Mouse (Mus musculus) liver, adult 2 months (tissue): ENCODE results near the gene Ube2c. TPM values are rescaled to one million over a fixed set of nuclear protein-coding genes. Genes with fewer than 3 reads are reported as not detected.

ENCODE experiments used
- DNase-seq: peaks from one replicate; pipeline ENCODE4 v3.0.0-alpha.2; 2011; ENCODE audit warnings: low read depth, low spot score; ENCODE audit errors: extremely low read depth
- H3K27ac ChIP-seq: fragments of 200-500 bp; replicated peaks from 2 replicates; pipeline ENCODE4 v1.5.1; 2012; ENCODE audit warnings: low read depth, mild to moderate bottlenecking, control low read depth, inconsistent platforms, low read length; ENCODE audit not compliant: insufficient read depth
- H3K27me3 ChIP-seq: fragments of 200-500 bp; 2 replicates; pipeline ENCODE4 v1.6.1; 2012; ENCODE audit warnings: mild to moderate bottlenecking, moderate library complexity, low read length, inconsistent platforms; ENCODE audit not compliant: control insufficient read depth, insufficient read depth
- H3K36me3 ChIP-seq: fragments of 200-500 bp; 2 replicates; pipeline ENCODE4 v1.6.1; 2012; ENCODE audit warnings: low read length, inconsistent platforms; ENCODE audit not compliant: control insufficient read depth, insufficient read depth
- H3K4me1 ChIP-seq: fragments of 200-500 bp; 2 replicates; pipeline ENCODE4 v1.6.1; 2011; ENCODE audit warnings: low read length; ENCODE audit not compliant: control insufficient read depth, insufficient read depth
- H3K4me3 ChIP-seq: fragments of 200-500 bp; 2 replicates; pipeline ENCODE4 v1.5.1; 2011; ENCODE audit warnings: low read depth, mild to moderate bottlenecking, control low read depth, low read length, moderate library complexity; ENCODE audit not compliant: insufficient read depth
- H3K79me2 ChIP-seq: fragments of 200-500 bp; 2 replicates; pipeline ENCODE4 v1.6.1; 2012; ENCODE audit warnings: inconsistent platforms, mild to moderate bottlenecking, low read length, moderate library complexity; ENCODE audit not compliant: control insufficient read depth, insufficient read depth
- H3K9ac ChIP-seq: fragments of 200-500 bp; 2 replicates; pipeline ENCODE4 v1.6.1; 2012; ENCODE audit warnings: low read depth, mild to moderate bottlenecking, control low read depth, inconsistent platforms, low read length
- CTCF ChIP-seq: fragments of 200-500 bp; IDR thresholded peaks from 2 replicates; pipeline ENCODE4 v1.5.1; 2011; ENCODE audit warnings: low read depth, low read length, control low read depth
- POLR2A ChIP-seq: fragments of 200-500 bp; IDR thresholded peaks from 2 replicates; pipeline ENCODE4 v1.6.1; 2011; ENCODE audit warnings: low read length, control low read depth; ENCODE audit not compliant: insufficient read depth; ENCODE audit errors: extremely low read depth
- WGBS: fragments of 180-500 bp; shearing (Covaris S2); methylation state at CpG from one replicate; pipeline ENCODE4 v1.1.7; 2018; 5-methylcytosine and 5-hydroxymethylcytosine counted together
- polyA plus RNA-seq: library from polyadenylated mRNA; depleted of rRNA; stranded (reverse); fragments of >200 nt; gene quantifications from 2 replicates; pipeline ENCODE4 v1.2.3, GENCODE M21; 2012
- total RNA-seq: library from RNA; depleted of rRNA; stranded (reverse); fragments of >200 nt; gene quantifications from 2 replicates; pipeline ENCODE4 v1.2.3, GENCODE M21; 2014

Gene Ube2c
- total and polyA plus RNA-seq, 2 experiments, result 0.18 to 1.2 TPM

DNA sequence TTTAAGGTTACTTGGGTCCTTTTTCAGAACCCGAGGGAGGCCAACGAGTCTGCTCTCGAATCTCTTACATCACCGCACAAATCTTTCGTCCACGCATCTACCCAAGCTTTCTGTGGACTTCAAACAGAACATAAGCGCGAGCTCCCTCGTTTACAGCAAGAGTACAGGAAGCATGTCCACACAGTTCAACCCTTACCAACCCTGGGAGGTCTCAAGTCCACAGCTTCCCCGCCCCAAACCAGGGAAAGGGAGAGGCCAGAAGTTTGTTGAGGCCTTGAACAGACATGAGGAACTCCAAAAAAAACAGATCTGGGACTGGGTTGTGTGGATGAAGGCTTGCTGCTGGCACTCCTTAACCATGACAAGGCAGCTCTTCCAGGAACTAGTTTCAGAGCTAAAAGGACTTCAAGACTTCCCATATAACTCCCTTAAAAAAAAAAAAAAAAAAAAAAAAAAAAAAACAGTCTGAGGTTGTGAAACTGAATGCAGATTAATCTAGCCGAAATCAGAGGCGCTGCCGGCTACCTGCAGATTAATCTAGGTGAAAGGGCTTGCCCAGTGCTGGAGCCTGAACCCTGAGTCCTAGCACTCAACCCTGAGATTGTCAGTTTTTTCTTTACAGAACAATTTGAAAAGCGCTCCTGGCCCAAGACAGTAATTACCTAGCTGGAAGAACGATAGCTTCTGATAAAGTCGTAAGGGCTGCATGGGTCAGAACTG is 33.7 kb downstream of the Ube2c start:
- peak; percentile 73 for DNase-seq
- TF ChIP-seq CTCF (no peak), POLR2A (no peak)
- Histone ChIP-seq H3K27me3 (no peaks in the 10 kb centered on the region), H3K4me1 (peaks cover 9% of the 10 kb centered on the region), H3K4me3 (peak overlapping the region; percentile 77), H3K79me2 (peaks cover 10% of the 10 kb centered on the region; the same call in 1 of the 2 replicates), H3K9ac (peak overlapping the region; percentile 42), H3K27ac (peak overlapping the region; percentile 76), H3K36me3 (no peaks in the 10 kb centered on the region)
- 28% methylated on average over 16 of the region's 16 CpGs for WGBS

- H3K36me3 ChIP-seq, result no peaks in the 10 kb centered on the region
- H3K9ac ChIP-seq, result peak overlapping the region; percentile 87; the same call in 1 of the 2 replicates
- TF ChIP-seq POLR2A (no peak), CTCF (no peak)
- 23% methylated on average over 1 of the region's 1 CpGs for WGBS
- peaks cover 10% of the 10 kb centered on the region; the same call in 1 of the 2 replicates for H3K79me2 ChIP-seq
- H3K4me3 ChIP-seq, result peak overlapping the region; percentile 77
- DNase-seq, result no peak
- H3K27ac ChIP-seq, result peak overlapping the region; percentile 76
- no peaks in the 10 kb centered on the region for H3K27me3 ChIP-seq
- peaks cover 9% of the 10 kb centered on the region for H3K4me1 ChIP-seq
Measured at GRCm38 (mm10) chr2:164803921-164804313, 34.2 kb downstream of the Ube2c start.

- Histone ChIP-seq H3K27ac (peak within 1 kb of the TSS; percentile 87), H3K36me3 (no peaks in the 10 kb centered on the region), H3K4me1 (peaks cover 9% of the 10 kb centered on the region), H3K4me3 (peak within 1 kb of the TSS; percentile 77), H3K27me3 (no peaks in the 10 kb centered on the region), H3K9ac (peak within 1 kb of the TSS; percentile 87), H3K79me2 (peaks cover 10% of the 10 kb centered on the region; the same call in 1 of the 2 replicates)
- peak; percentile 85 for TF ChIP-seq POLR2A
- no peak for TF ChIP-seq CTCF
- peak; percentile 98 for DNase-seq
- WGBS, result under 1% methylated on average over 47 of the region's 47 CpGs
Measured at GRCm38 (mm10) chr2:164804533-164805331, 35.0 kb downstream of the Ube2c start, which contains the start of the genes Acot8 and Zswim3. Gene Acot8, minus strand, starts transcription at chr2:164804882. Gene Zswim3, plus strand, starts transcription at chr2:164805098.

DNA sequence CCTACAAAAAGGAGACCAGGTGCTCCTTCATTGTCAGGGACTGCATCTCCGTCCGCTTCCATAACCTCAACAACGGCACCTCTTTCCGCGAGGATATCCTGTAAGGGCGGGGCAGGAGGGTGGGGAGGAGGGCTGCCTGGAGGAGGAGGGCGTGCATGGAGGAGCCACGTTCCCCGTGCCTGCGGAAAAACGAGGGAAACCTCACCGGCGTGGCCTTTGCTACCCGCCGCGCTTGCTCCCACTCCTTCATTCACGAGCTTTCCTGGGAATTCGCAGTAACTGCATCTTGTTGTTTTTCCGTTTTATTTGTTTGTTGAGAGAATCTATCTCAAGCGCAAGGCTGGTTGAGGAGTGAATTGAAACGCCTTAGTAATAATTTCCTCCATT is 35.6 kb downstream of the Ube2c start:
- peaks cover 9% of the 10 kb centered on the region for H3K4me1 ChIP-seq
- H3K4me3 ChIP-seq, result peak overlapping the region; percentile 68
- no peaks in the 10 kb centered on the region for H3K36me3 ChIP-seq
- 1% methylated on average over 21 of the region's 21 CpGs for WGBS
- no peak for DNase-seq
- peak overlapping the region; percentile 78 for H3K9ac ChIP-seq
- H3K79me2 ChIP-seq, result peaks cover 10% of the 10 kb centered on the region; the same call in 1 of the 2 replicates
- H3K27ac ChIP-seq, result peak overlapping the region; percentile 87
- no peaks in the 10 kb centered on the region for H3K27me3 ChIP-seq
- TF ChIP-seq POLR2A (no peak), CTCF (no peak)

- H3K36me3 ChIP-seq, result no peaks in the 10 kb centered on the region
- WGBS, result 75% methylated on average over 7 of the region's 7 CpGs
- no peaks in the 10 kb centered on the region for H3K27me3 ChIP-seq
- DNase-seq, result no peak
- H3K79me2 ChIP-seq, result peaks cover 10% of the 10 kb centered on the region; the same call in 1 of the 2 replicates
- no peak overlapping the region for H3K27ac ChIP-seq
- H3K4me3 ChIP-seq, result no peak overlapping the region
- TF ChIP-seq POLR2A, result no peak
- TF ChIP-seq CTCF, result no peak
- no peak overlapping the region for H3K9ac ChIP-seq
- peaks cover 9% of the 10 kb centered on the region for H3K4me1 ChIP-seq
Measured at GRCm38 (mm10) chr2:164806614-164807013, 36.9 kb downstream of the Ube2c start.
